Mouse (Mus musculus): ENCODE results near the gene Celf1.

DNA sequence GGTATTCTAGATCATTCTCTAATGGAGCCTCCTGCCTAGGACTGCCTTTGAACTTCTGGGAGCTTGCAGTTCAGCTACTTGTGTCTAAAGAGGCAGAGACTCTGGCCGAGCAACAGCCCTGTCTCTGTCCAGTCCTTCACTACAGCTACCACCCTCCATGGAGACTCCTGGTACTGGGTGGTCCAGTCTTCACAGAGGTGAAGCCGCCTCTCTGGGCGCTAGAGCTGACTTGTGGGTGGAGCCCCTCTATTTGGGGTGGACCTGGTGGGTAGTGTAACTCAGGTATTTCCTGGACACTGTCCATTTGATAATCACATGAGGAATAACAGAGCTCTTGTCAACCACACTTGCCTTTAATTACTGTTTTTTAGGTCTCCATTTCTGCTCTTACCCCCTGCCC, 79.7 kb downstream of the Celf1 start:
- TF ChIP-seq POLR2A (IDR thresholded peaks at IDR 0.05; ENCODE audit: control insufficient read depth in 1 of 2, insufficient read depth in 1 of 2, low read depth in 1 of 2, low read length in 2 of 2, poor library complexity in 1 of 2) (no peak), CTCF (IDR thresholded peaks at IDR 0.05 in 2 of 3, conservative IDR thresholded peaks at IDR 0.05 in 1 of 3; ENCODE audit: control insufficient read depth in 1 of 3, insufficient read depth in 1 of 3, low read depth in 2 of 3, low read length in 3 of 3, poor library complexity in 1 of 3, severe bottlenecking in 1 of 3) (no peak), TBP (IDR thresholded peaks at IDR 0.05; ENCODE audit: low read depth, low read length) (no peak), NELFE (IDR thresholded peaks at IDR 0.05; ENCODE audit: low read depth, low read length) (no peak), ZNF384 (IDR thresholded peaks at IDR 0.05; ENCODE audit: low read depth, low read length) (no peak), ZC3H11A (IDR thresholded peaks at IDR 0.05; ENCODE audit: low read depth, low read length) (no peak), RAD21 (IDR thresholded peaks at IDR 0.05; ENCODE audit: low read depth, low read length) (no peak), HCFC1 (IDR thresholded peaks at IDR 0.05; ENCODE audit: low read depth, low read length) (no peak), EP300 (IDR thresholded peaks at IDR 0.05; ENCODE audit: low read depth in 1 of 2, low read length in 2 of 2) (no peak), TAL1 (IDR thresholded peaks at IDR 0.05; ENCODE audit: low read length) (no peak), ELF1 (IDR thresholded peaks at IDR 0.05; ENCODE audit: low read depth, low read length) (no peak), USF1 (IDR thresholded peaks at IDR 0.05; ENCODE audit: low read depth, low read length) (no peak), MEF2A (IDR thresholded peaks at IDR 0.05; ENCODE audit: extremely low read depth, insufficient replicate concordance, low read depth, low read length, poor library complexity, severe bottlenecking) (no peak), NRF1 (IDR thresholded peaks at IDR 0.05; ENCODE audit: insufficient read depth, low read depth, low read length, poor library complexity, severe bottlenecking) (no peak)

All from MEL (cell line).